Mouse (Mus musculus) cerebellum, adult 2 months (tissue): ENCODE data around the gene Slk.

Source experiments
- CTCF ChIP-seq: fragments of 200-500 bp; IDR thresholded peaks from 2 replicates; pipeline ENCODE4 v1.5.1; 2011; ENCODE audit warnings: low read depth, mild to moderate bottlenecking, control low read depth, low read length, moderate library complexity, borderline replicate concordance; ENCODE audit not compliant: insufficient read depth
- POLR2A ChIP-seq: fragments of 200-500 bp; IDR thresholded peaks from 2 replicates; pipeline ENCODE4 v1.6.1; 2011; ENCODE audit warnings: low read length, control low read depth, borderline replicate concordance; ENCODE audit not compliant: insufficient read depth

DNA sequence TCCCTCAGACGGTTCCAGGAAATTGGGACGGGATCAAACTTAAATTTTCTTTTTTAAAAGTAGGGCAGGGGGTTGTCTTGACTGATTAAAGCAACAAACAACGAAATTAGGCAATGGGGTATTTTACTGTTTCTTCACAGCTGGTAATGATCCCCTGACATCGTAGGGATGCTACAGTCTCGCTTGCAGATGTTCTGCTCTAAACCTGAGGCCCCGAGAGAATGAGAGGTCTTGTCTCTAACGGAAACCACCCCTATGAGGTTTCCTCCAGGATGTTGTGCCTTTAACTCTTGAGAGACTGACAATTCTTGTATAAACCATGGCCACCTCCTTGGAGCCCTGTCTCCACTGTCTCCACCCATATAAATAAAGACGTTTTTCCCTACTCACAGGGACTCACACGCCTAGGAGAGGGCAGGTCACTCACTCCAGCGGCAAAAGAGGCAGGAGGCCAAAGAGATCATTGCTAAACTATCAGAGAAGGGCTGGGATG, 42.1 kb upstream of the Slk start, which contains the start of gene Stn1:
- TF ChIP-seq CTCF: no peak
- TF ChIP-seq POLR2A: no peak
